Mouse (Mus musculus) cerebellum, adult 2 months (tissue): ENCODE data around the gene Slc26a8. TPM values are rescaled to one million over a fixed set of nuclear protein-coding genes. Genes with fewer than 3 reads are reported as not detected.

ENCODE experiments used
- DNase-seq, 2 experiments: peaks; one replicate each; pipeline ENCODE4 v3.0.0; 2021
- H3K27ac ChIP-seq: fragments of 200-500 bp; 2 replicates; pipeline ENCODE4 v1.5.1; 2012; ENCODE audit warnings: low read length, control low read depth, inconsistent platforms; ENCODE audit not compliant: insufficient read depth
- H3K27me3 ChIP-seq: fragments of 200-500 bp; 2 replicates; pipeline ENCODE4 v1.6.1; 2012; ENCODE audit warnings: inconsistent platforms, mild to moderate bottlenecking, low read length, moderate library complexity; ENCODE audit not compliant: control insufficient read depth, insufficient read depth
- H3K4me1 ChIP-seq: fragments of 200-500 bp; 2 replicates; pipeline ENCODE4 v1.6.1; 2011; ENCODE audit warnings: low read length; ENCODE audit not compliant: control insufficient read depth, insufficient read depth
- H3K4me3 ChIP-seq: fragments of 200-500 bp; replicated peaks from 2 replicates; pipeline ENCODE3; 2011; ENCODE audit warnings: mild to moderate bottlenecking, low read depth, low read length, control low read depth; ENCODE audit not compliant: insufficient read depth
- CTCF ChIP-seq: fragments of 200-500 bp; IDR thresholded peaks from 2 replicates; pipeline ENCODE4 v1.5.1; 2011; ENCODE audit warnings: low read depth, mild to moderate bottlenecking, control low read depth, low read length, moderate library complexity, borderline replicate concordance; ENCODE audit not compliant: insufficient read depth
- POLR2A ChIP-seq: fragments of 200-500 bp; IDR thresholded peaks from 2 replicates; pipeline ENCODE4 v1.6.1; 2011; ENCODE audit warnings: low read length, control low read depth, borderline replicate concordance; ENCODE audit not compliant: insufficient read depth
- WGBS: fragments of 180-500 bp; shearing (Covaris S2); methylation state at CpG from one replicate; pipeline ENCODE4 v1.1.7; 2018; 5-methylcytosine and 5-hydroxymethylcytosine counted together
- polyA plus RNA-seq: library from polyadenylated mRNA; depleted of rRNA; stranded (reverse); fragments of >200 nt; gene quantifications from 2 replicates; pipeline ENCODE4 v1.2.3, GENCODE M21; 2012

Slc26a8 gene
- polyA plus RNA-seq, 1 experiment: 4.9 TPM

DNA sequence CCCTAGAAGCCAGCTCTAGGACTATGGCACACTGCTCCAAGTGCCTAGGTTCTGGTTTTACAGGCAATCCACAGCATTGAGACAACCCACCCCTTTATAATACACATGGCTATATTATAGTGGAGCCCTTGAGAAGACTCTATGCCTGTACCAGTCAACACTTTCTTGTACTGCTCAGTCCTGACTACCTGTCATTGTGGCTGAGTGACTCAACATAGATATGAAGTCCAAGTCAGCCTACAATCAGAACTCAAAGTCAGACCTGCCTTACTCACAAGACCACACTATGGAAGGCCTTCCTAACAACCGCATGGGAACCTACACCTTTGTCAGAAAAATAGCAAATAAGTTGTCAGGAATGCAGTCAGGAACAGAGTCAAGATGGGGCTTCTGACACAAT lies 71.3 kb downstream of the Slc26a8 start:
- 95% methylated on average over 1 of the region's 1 CpGs for WGBS
- no peak overlapping the region for H3K4me3 ChIP-seq
- TF ChIP-seq POLR2A (no peak), CTCF (no peak)
- H3K4me1 ChIP-seq: peaks cover 7% of the 10 kb centered on the region
- no peak for DNase-seq
- H3K27ac ChIP-seq: no peak overlapping the region
- no peaks in the 10 kb centered on the region for H3K27me3 ChIP-seq

- TF ChIP-seq POLR2A: no peak
- no peak for TF ChIP-seq CTCF
These were observed 71.9 kb downstream of the Slc26a8 start for GRCm38 (mm10) chr17:28618124-28618523.

DNA sequence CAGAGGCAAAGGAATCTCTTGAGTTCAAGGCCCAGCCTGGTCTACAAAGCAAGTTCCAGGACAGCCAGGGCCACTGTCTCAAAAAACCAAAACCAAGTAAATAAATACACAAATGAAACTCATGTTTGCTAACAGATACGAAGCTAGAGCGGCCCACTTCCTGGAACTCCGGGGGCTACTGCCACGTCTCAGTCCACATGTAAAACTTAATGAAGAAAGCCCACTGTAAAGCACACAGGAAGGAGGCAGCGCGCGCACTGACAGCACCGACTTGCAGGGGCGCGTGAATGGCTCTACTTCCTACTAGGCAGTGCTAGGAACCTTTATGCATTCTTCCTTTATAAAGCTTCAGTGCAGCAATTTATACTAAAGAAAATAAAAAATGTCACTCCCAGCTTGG lies 72.4 kb downstream of the Slc26a8 start:
- no peak overlapping the region for H3K4me3 ChIP-seq
- TF ChIP-seq CTCF (no peak), POLR2A (no peak)
- 93% methylated on average over 10 of the region's 10 CpGs for whole genome bisulfite sequencing
- peaks cover 7% of the 10 kb centered on the region for H3K4me1 ChIP-seq
- no peak for DNase-seq
- no peaks in the 10 kb centered on the region for H3K27me3 ChIP-seq
- no peak overlapping the region for H3K27ac ChIP-seq

More at GRCm38 (mm10) chr17:28618124-28618523, 71.9 kb downstream of the Slc26a8 start:
- H3K4me1 ChIP-seq: peaks cover 7% of the 10 kb centered on the region
- no peak for DNase-seq
- WGBS: 89% methylated on average over 7 of the region's 7 CpGs
- no peak overlapping the region for H3K4me3 ChIP-seq
- H3K27ac ChIP-seq: no peak overlapping the region
- no peaks in the 10 kb centered on the region for H3K27me3 ChIP-seq

- no peak for DNase-seq
- 77% methylated on average over 4 of the region's 4 CpGs for WGBS
- Histone ChIP-seq H3K27ac (no peak overlapping the region), H3K4me1 (peaks cover 2% of the 10 kb centered on the region; the same call in 1 of the 2 replicates), H3K4me3 (no peak overlapping the region), H3K27me3 (no peaks in the 10 kb centered on the region)
- TF ChIP-seq POLR2A (no peak), CTCF (no peak)
These were observed 74.7 kb downstream of the Slc26a8 start for GRCm38 (mm10) chr17:28615332-28615731.

DNA sequence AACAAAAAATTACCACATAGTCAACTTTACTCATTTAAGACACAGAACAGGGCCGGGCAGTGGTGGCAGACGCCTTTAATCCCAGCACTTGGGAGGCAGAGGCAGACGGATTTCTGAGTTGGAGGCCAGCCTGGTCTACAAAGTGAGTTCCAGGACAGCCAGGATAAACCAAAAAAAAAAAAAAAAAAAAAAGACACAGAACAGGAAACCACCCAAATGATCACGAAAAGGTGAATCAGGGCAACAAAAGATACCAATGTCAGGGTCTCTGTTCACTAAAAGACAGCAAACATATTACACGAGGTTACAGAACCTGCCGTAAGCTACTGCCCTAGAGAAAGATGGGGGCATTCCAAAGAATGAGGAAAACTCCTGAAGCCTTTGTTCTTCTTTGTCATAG lies 76.9 kb downstream of the Slc26a8 start:
- TF ChIP-seq CTCF: no peak
- WGBS: 84% methylated on average over 6 of the region's 6 CpGs
- DNase-seq: no peak
- Histone ChIP-seq H3K4me1 (no peaks in the 10 kb centered on the region), H3K4me3 (no peak overlapping the region), H3K27ac (no peak overlapping the region), H3K27me3 (no peaks in the 10 kb centered on the region)

DNA sequence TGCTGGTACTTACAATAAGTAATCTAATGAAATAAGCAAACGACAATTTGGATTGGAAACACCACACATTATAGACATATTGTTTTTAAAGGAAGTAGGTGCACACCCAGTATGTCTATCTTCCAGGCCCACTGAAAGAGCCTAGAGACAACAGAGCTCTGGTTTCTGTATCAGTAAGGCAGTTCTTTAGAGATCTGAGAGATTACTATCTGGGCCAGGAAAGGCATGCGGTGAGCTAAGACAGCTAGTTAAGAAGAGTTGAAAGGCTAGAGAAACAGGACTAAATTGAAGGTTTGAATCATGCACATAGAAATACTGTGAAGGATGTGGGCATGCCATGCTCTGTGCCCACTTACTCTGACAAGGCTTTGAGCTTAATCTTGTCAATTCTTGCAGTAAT lies 77.4 kb downstream of the Slc26a8 start:
- no peak overlapping the region for H3K27ac ChIP-seq
- WGBS: 88% methylated on average over 2 of the region's 2 CpGs
- no peaks in the 10 kb centered on the region for H3K4me1 ChIP-seq
- H3K4me3 ChIP-seq: no peak overlapping the region
- no peak for DNase-seq
- no peak for TF ChIP-seq POLR2A
- no peak for TF ChIP-seq CTCF
- no peaks in the 10 kb centered on the region for H3K27me3 ChIP-seq

DNA sequence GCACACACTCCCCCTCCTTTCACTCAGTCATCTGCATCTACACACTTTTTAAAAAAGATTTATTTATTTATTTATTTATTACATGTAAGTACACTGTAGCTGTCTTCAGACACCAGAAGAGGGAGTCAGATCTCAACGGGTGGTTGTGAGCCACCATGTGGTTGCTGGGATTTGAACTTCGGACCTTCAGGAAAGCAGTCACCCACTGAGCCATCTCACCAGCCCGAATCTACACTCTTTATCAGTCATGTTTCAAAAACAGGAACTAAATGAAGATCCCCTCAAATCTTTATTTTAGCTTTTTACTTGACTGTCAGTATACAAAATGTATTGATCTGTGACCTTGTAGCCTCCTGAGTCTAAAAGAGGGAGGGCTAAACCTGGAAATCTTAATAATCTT lies 80.5 kb downstream of the Slc26a8 start:
- no peak for TF ChIP-seq CTCF

GRCm38 (mm10) chr17:28601557-28602250 lies 88.3 kb downstream of the Slc26a8 start:
- Histone ChIP-seq H3K4me1 (no peaks in the 10 kb centered on the region), H3K27ac (no peak overlapping the region), H3K4me3 (no peak overlapping the region), H3K27me3 (no peaks in the 10 kb centered on the region)
- WGBS: 58% methylated on average over 9 of the region's 9 CpGs
- no peak for TF ChIP-seq POLR2A
- no peak for TF ChIP-seq CTCF
- no peak for DNase-seq

More for the DNA sequence above, 80.5 kb downstream of the Slc26a8 start:
- H3K4me3 ChIP-seq: no peak overlapping the region
- H3K27me3 ChIP-seq: no peaks in the 10 kb centered on the region
- H3K4me1 ChIP-seq: no peaks in the 10 kb centered on the region
- H3K27ac ChIP-seq: no peak overlapping the region
- DNase-seq: no peak
- whole genome bisulfite sequencing: 73% methylated on average over 3 of the region's 3 CpGs

DNA sequence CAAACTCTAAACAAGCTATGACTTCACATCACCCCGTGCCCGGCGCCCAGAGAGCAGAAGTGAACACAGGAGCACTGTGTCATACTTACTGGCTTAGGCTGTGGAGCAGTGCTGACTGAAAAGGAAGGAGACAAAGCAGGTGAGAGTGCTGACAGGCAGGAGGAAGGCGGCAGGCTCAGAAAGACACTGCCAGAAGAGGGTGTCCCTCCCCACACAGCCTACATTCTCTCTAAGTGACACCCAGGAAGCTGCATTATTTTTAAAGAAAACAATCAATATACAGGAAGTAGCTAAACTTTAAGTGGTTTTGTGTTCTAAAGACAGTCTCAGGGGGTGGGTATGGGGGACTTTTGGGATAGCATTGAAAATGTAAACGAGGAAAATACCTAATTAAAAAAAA lies 89.3 kb downstream of the Slc26a8 start:
- H3K27ac ChIP-seq: no peak overlapping the region
- no peak for DNase-seq
- 86% methylated on average over 5 of the region's 5 CpGs for WGBS
- H3K4me1 ChIP-seq: no peaks in the 10 kb centered on the region
- H3K27me3 ChIP-seq: no peaks in the 10 kb centered on the region
- TF ChIP-seq CTCF (no peak), POLR2A (no peak)
- no peak overlapping the region for H3K4me3 ChIP-seq
